Mouse (Mus musculus): ENCODE measurements around the gene Aspscr1.

DNA sequence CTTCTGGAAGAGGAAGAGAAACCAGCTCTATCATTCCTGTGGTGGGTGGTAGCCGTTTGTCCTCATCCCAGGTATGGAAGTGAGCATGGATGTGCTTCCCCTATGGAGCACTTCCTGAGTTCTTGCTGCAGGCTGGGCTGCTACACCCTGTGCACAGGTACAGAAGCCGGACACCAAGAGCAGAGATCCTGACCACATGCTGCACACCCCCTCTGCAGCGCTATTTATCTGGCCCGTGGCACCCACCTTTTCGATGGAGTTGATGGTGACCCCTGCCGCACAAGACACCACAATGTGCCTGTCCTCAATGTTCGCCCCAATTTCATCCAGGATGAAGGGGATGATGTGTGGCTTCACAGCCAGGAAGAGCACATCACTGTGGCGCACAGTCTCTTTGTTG is 30.9 kb upstream of the Aspscr1 start:
- TF ChIP-seq CTCF (IDR thresholded peaks at IDR 0.05) (no peak), POLR2A (IDR thresholded peaks at IDR 0.05; ENCODE audit: insufficient read depth, low read depth, low read length) (no peak)
